Mouse (Mus musculus): ENCODE results near the gene Dpf1. TPM values are rescaled to one million over a fixed set of nuclear protein-coding genes. Genes with fewer than 3 reads are reported as not detected.

Gene Dpf1
- 1.7 and 2.3 TPM in 2 replicates for polyA plus RNA-seq (2015; fragmentation: Nextera tagmentation; extraction: Ambion mirVana)

- Histone ChIP-seq H3K36me3 (no peaks in the 10 kb centered on the region), H3K9ac (peak within 1 kb of the TSS; percentile 54), H3K4me3 (replicated peaks) (peak within 1 kb of the TSS; percentile 56), H3K27ac (no peak within 1 kb of the TSS), H3K4me1 (replicated peaks) (peaks cover 44% of the 10 kb centered on the region), H3K4me2 (peak within 1 kb of the TSS; percentile 80), H3K27me3 (peaks cover 70% of the 10 kb centered on the region), H3K9me3 (replicated peaks) (no peaks in the 10 kb centered on the region)
- 1% methylated on average over 67 of the region's 67 CpGs for WGBS (ENCODE audit: insufficient replicate concordance)
- DNase-seq (peak; percentile 47), ATAC-seq (ENCODE audit: low read depth) (peak; percentile 70)
Measured at GRCm38 (mm10) chr7:29303738-29304462, at the start of gene Dpf1. TSS of gene Dpf1 (plus strand) at chr7:29303951.

GRCm38 (mm10) chr7:29255875-29256274 lies 47.9 kb upstream of the Dpf1 start:
- H3K4me2 ChIP-seq, result no peak overlapping the region
- no peak for ATAC-seq (ENCODE audit: low read depth)
- H3K9me3 ChIP-seq (replicated peaks), result no peaks in the 10 kb centered on the region
- 56% methylated on average over 4 of the region's 4 CpGs for WGBS (ENCODE audit: insufficient replicate concordance)
- no peak for DNase-seq
- no peak overlapping the region for H3K9ac ChIP-seq
- no peaks in the 10 kb centered on the region for H3K27me3 ChIP-seq
- no peak overlapping the region for H3K27ac ChIP-seq
- peaks cover 30% of the 10 kb centered on the region for H3K4me1 ChIP-seq (replicated peaks)
- H3K4me3 ChIP-seq (replicated peaks), result no peak overlapping the region
- H3K36me3 ChIP-seq, result peaks cover 4% of the 10 kb centered on the region; the same call in 1 of the 2 replicates

GRCm38 (mm10) chr7:29257368-29257767 lies 46.4 kb upstream of the Dpf1 start:
- no peaks in the 10 kb centered on the region for H3K9me3 ChIP-seq (replicated peaks)
- ATAC-seq (ENCODE audit: low read depth), result no peak
- no peak overlapping the region for H3K9ac ChIP-seq
- WGBS (ENCODE audit: insufficient replicate concordance), result 71% methylated on average over 1 of the region's 1 CpGs
- peaks cover 4% of the 10 kb centered on the region; the same call in 1 of the 2 replicates for H3K36me3 ChIP-seq
- DNase-seq, result no peak
- peaks cover 22% of the 10 kb centered on the region for H3K4me1 ChIP-seq (replicated peaks)
- no peak overlapping the region for H3K4me2 ChIP-seq
- no peak overlapping the region for H3K4me3 ChIP-seq (replicated peaks)
- no peak overlapping the region for H3K27ac ChIP-seq
- no peaks in the 10 kb centered on the region for H3K27me3 ChIP-seq

- ATAC-seq (ENCODE audit: low read depth) (no peak), DNase-seq (no peak)
- Histone ChIP-seq H3K4me3 (replicated peaks) (no peak overlapping the region), H3K9me3 (replicated peaks) (no peaks in the 10 kb centered on the region), H3K27me3 (no peaks in the 10 kb centered on the region), H3K9ac (no peak overlapping the region), H3K36me3 (peaks cover 4% of the 10 kb centered on the region; the same call in 1 of the 2 replicates), H3K4me1 (replicated peaks) (no peaks in the 10 kb centered on the region), H3K4me2 (no peak overlapping the region), H3K27ac (no peak overlapping the region)
- WGBS (ENCODE audit: insufficient replicate concordance), result 76% methylated on average over 10 of the region's 10 CpGs
Measured at GRCm38 (mm10) chr7:29259781-29260730, 43.7 kb upstream of the Dpf1 start.

DNA sequence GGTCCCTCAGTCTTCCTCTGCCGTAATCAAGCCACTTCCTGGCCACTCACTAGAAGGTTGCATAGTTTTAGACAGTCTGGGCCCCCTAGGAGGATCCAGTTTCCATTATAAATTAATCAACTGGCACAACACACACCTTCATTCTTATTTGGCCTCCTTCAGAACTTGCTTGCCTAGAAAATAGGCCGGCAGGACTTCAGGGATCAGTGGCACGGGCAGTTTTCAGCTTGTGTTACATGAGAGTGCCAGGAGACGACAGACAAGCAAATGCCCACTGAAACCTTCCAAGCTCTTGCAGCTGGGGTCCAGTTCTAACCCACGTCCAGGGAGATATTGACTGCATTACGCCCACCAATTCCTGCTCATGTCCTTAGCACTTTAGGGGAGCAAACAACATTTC lies 41.6 kb upstream of the Dpf1 start:
- H3K27ac ChIP-seq, result no peak overlapping the region
- H3K9me3 ChIP-seq (replicated peaks), result no peaks in the 10 kb centered on the region
- H3K9ac ChIP-seq, result no peak overlapping the region
- peaks cover 4% of the 10 kb centered on the region; the same call in 1 of the 2 replicates for H3K36me3 ChIP-seq
- H3K4me2 ChIP-seq, result no peak overlapping the region
- WGBS (ENCODE audit: insufficient replicate concordance), result 59% methylated on average over 6 of the region's 6 CpGs
- no peaks in the 10 kb centered on the region for H3K27me3 ChIP-seq
- ATAC-seq (ENCODE audit: low read depth) (no peak), DNase-seq (no peak)
- H3K4me1 ChIP-seq (replicated peaks), result no peaks in the 10 kb centered on the region
- no peak overlapping the region for H3K4me3 ChIP-seq (replicated peaks)

- no peak overlapping the region for H3K9ac ChIP-seq
- no peak overlapping the region for H3K4me2 ChIP-seq
- WGBS (ENCODE audit: insufficient replicate concordance), result 86% methylated on average over 3 of the region's 3 CpGs
- H3K36me3 ChIP-seq, result no peaks in the 10 kb centered on the region
- no peak overlapping the region for H3K27ac ChIP-seq
- no peaks in the 10 kb centered on the region for H3K4me1 ChIP-seq (replicated peaks)
- H3K4me3 ChIP-seq (replicated peaks), result no peak overlapping the region
- no peaks in the 10 kb centered on the region for H3K27me3 ChIP-seq
- no peaks in the 10 kb centered on the region for H3K9me3 ChIP-seq (replicated peaks)
- ATAC-seq (ENCODE audit: low read depth) (no peak), DNase-seq (no peak)
Measured at GRCm38 (mm10) chr7:29263831-29264230, 39.9 kb upstream of the Dpf1 start.

GRCm38 (mm10) chr7:29265636-29266035 lies 38.1 kb upstream of the Dpf1 start:
- Histone ChIP-seq H3K4me2 (no peak overlapping the region), H3K36me3 (no peaks in the 10 kb centered on the region), H3K4me3 (replicated peaks) (no peak overlapping the region), H3K9ac (no peak overlapping the region), H3K9me3 (replicated peaks) (no peaks in the 10 kb centered on the region), H3K27me3 (no peaks in the 10 kb centered on the region), H3K27ac (no peak overlapping the region), H3K4me1 (replicated peaks) (no peaks in the 10 kb centered on the region)
- 73% methylated on average over 7 of the region's 7 CpGs for WGBS (ENCODE audit: insufficient replicate concordance)
- ATAC-seq (ENCODE audit: low read depth) (no peak), DNase-seq (no peak)

GRCm38 (mm10) chr7:29266931-29267330 lies 36.8 kb upstream of the Dpf1 start:
- ATAC-seq (ENCODE audit: low read depth) (no peak), DNase-seq (no peak)
- no peaks in the 10 kb centered on the region for H3K4me1 ChIP-seq (replicated peaks)
- no peak overlapping the region for H3K4me2 ChIP-seq
- H3K36me3 ChIP-seq, result no peaks in the 10 kb centered on the region
- no peak overlapping the region for H3K27ac ChIP-seq
- WGBS (ENCODE audit: insufficient replicate concordance), result 55% methylated on average over 4 of the region's 4 CpGs
- H3K27me3 ChIP-seq, result no peaks in the 10 kb centered on the region
- H3K9ac ChIP-seq, result no peak overlapping the region
- H3K9me3 ChIP-seq (replicated peaks), result no peaks in the 10 kb centered on the region
- H3K4me3 ChIP-seq (replicated peaks), result no peak overlapping the region

DNA sequence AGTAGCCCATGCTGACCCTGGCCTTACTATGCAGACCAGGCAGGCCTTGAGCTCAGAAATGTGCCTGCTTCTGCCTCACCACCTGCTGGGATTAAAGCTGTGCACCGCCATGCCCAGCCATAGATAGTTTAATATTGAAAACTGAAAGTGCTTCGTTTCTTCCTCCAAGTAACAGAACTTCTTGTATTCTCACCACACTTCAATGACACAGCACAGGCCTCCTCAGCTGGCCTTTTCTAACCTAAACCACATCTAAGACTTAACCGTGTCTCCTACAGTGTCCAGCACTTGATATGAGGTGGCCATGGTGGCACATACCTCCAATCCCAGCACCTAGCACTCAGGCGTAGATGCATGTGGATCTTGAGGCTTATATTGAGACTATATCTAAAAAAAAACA lies 33.3 kb upstream of the Dpf1 start:
- H3K4me3 ChIP-seq (replicated peaks), result no peak overlapping the region
- 66% methylated on average over 4 of the region's 4 CpGs for WGBS (ENCODE audit: insufficient replicate concordance)

DNA sequence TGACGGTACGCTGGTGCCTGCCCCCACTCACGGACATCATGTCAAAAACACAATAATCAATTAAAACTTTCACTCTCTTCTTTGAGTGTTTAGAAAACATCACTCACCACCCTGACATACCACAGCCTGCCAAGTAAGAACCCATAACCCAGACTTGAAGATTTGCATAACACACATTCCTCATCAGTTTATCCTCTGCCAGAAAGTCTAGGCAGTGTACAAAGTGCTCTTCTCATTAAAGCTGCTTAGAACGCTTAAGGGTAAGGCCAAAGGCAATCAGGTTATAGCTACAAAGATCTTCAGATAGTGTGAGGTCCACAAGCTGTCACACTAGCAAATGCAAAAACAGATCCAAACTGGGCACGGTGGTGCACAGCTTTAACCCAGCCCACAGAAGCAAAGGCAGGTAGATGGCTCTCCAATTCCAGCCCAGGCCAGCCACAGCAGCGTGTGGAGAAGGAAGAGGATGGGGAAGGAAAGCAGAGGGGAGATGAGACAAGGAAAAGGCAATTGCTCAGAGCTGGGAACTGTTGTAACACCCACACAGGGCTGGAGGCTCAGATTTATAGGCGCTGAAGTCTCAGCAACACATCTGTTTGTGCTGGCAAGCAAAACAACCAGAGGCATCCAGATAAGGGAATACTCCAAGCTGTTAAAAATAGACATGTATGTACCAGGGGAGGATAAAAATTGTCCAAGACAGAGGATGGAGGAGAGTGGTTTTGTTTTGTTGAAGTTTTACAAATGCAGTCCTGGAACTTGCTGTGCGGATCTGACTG lies 31.9 kb upstream of the Dpf1 start:
- Histone ChIP-seq H3K36me3 (no peaks in the 10 kb centered on the region), H3K4me3 (replicated peaks) (no peak overlapping the region), H3K4me1 (replicated peaks) (no peaks in the 10 kb centered on the region), H3K9me3 (replicated peaks) (no peaks in the 10 kb centered on the region), H3K27me3 (no peaks in the 10 kb centered on the region), H3K4me2 (no peak overlapping the region), H3K9ac (no peak overlapping the region), H3K27ac (no peak overlapping the region)
- no peak for ATAC-seq (ENCODE audit: low read depth)
- 64% methylated on average over 8 of the region's 8 CpGs for WGBS (ENCODE audit: insufficient replicate concordance)
- DNase-seq, result no peak

More for the DNA sequence above, 33.3 kb upstream of the Dpf1 start:
- ATAC-seq (ENCODE audit: low read depth), result no peak
- Histone ChIP-seq H3K27me3 (no peaks in the 10 kb centered on the region), H3K4me1 (replicated peaks) (no peaks in the 10 kb centered on the region), H3K27ac (no peak overlapping the region), H3K36me3 (no peaks in the 10 kb centered on the region), H3K9me3 (replicated peaks) (no peaks in the 10 kb centered on the region), H3K9ac (no peak overlapping the region), H3K4me2 (no peak overlapping the region)
- no peak for DNase-seq

DNA sequence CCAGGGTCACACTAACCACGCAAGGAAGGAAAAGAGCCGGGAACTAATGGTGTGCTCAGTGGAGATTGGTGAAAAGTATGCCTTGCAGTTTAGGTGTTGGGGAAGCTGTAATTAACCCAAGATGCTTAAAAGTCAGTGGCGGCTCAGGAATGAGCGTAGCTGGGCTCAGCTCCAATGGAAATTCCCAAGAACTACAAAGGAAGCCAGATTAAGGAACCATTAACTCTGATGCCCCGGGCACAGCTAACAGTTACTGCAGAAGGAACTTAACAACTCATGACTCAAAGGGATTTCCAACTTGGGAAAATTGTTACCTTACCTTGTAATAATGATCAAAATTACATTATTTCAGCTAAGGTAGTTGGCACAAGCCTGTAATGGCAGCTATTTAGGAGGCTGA lies 27.0 kb upstream of the Dpf1 start:
- Histone ChIP-seq H3K9me3 (replicated peaks) (no peaks in the 10 kb centered on the region), H3K27ac (no peak overlapping the region), H3K9ac (no peak overlapping the region), H3K36me3 (no peaks in the 10 kb centered on the region), H3K4me2 (no peak overlapping the region), H3K4me1 (replicated peaks) (peaks cover 14% of the 10 kb centered on the region), H3K27me3 (peaks cover 16% of the 10 kb centered on the region), H3K4me3 (replicated peaks) (no peak overlapping the region)
- 66% methylated on average over 5 of the region's 5 CpGs for WGBS (ENCODE audit: insufficient replicate concordance)
- ATAC-seq (ENCODE audit: low read depth), result no peak
- DNase-seq, result no peak

Data from liver, embryonic 13.5 days (tissue).